Mouse (Mus musculus): ENCODE data around the gene Lrrc20. TPM values are rescaled to one million over a fixed set of nuclear protein-coding genes. Genes with fewer than 3 reads are reported as not detected.

Gene Lrrc20
- polyA plus RNA-seq, 1 experiment from 2014 or later = 5.1 TPM

DNA sequence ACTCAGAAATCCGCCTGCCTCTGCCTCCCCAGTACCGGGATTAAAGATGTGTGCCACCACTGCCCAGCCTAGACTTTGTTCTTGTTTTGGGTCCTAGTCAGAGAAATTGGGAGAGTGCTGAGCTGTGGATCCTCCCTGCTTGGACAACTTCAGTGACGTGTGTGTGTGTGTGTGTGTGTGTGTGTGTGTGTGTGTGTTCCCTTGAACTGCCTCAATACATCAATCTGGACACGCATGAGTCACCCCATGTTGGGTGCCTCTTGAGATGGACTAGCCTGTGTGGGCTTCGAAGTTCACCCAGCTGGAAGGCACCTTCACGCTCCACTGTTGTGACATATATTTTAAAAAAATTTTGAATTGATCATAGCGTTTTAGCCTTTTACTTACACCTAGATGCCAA lies 7.2 kb downstream of the Lrrc20 start:
- H3K4me2 ChIP-seq (ENCODE audit: low read depth, low read length) = no peak overlapping the region
- no peak overlapping the region for H3K4me3 ChIP-seq (ENCODE audit: low read depth, low read length)
- peaks cover 3% of the 10 kb centered on the region; the same call in 1 of the 2 replicates for H3K4me1 ChIP-seq (ENCODE audit: control insufficient read depth, low read depth, low read length)
- H3K27ac ChIP-seq (ENCODE audit: low read length) = no peak overlapping the region
- no peak overlapping the region for H3K9ac ChIP-seq (ENCODE audit: low read depth, low read length)
- H3K27me3 ChIP-seq (ENCODE audit: control insufficient read depth, insufficient read depth, low read depth, low read length) = no peaks in the 10 kb centered on the region
- H3K36me3 ChIP-seq (ENCODE audit: control insufficient read depth, insufficient read depth) = no peaks in the 10 kb centered on the region
- no peaks in the 10 kb centered on the region for H3K9me3 ChIP-seq (replicated peaks; ENCODE audit: control insufficient read depth, low read length)
- 79% methylated on average over 7 of the region's 7 CpGs for WGBS (ENCODE audit: insufficient replicate concordance)
- ATAC-seq (ENCODE audit: low read depth) = no peak

GRCm38 (mm10) chr10:61484801-61485200 lies 9.2 kb downstream of the Lrrc20 start:
- Histone ChIP-seq H3K4me1 (ENCODE audit: control insufficient read depth, low read depth, low read length) (peaks cover 7% of the 10 kb centered on the region), H3K4me3 (ENCODE audit: low read depth, low read length) (no peak overlapping the region), H3K4me2 (ENCODE audit: low read depth, low read length) (no peak overlapping the region), H3K9ac (ENCODE audit: low read depth, low read length) (no peak overlapping the region), H3K36me3 (ENCODE audit: control insufficient read depth, insufficient read depth) (no peaks in the 10 kb centered on the region), H3K27me3 (ENCODE audit: control insufficient read depth, insufficient read depth, low read depth, low read length) (no peaks in the 10 kb centered on the region), H3K27ac (ENCODE audit: low read length) (no peak overlapping the region), H3K9me3 (replicated peaks; ENCODE audit: control insufficient read depth, low read length) (no peaks in the 10 kb centered on the region)
- 73% methylated on average over 11 of the region's 11 CpGs for WGBS (ENCODE audit: insufficient replicate concordance)
- ATAC-seq (ENCODE audit: low read depth) = no peak

GRCm38 (mm10) chr10:61486551-61487339 lies 11.1 kb downstream of the Lrrc20 start:
- H3K4me3 ChIP-seq (ENCODE audit: low read depth, low read length) = no peak overlapping the region
- no peaks in the 10 kb centered on the region for H3K27me3 ChIP-seq (ENCODE audit: control insufficient read depth, insufficient read depth, low read depth, low read length)
- no peaks in the 10 kb centered on the region for H3K36me3 ChIP-seq (ENCODE audit: control insufficient read depth, insufficient read depth)
- H3K4me1 ChIP-seq (ENCODE audit: control insufficient read depth, low read depth, low read length) = peaks cover 19% of the 10 kb centered on the region
- peak overlapping the region; percentile 23; the same call in 1 of the 2 replicates for H3K27ac ChIP-seq (ENCODE audit: low read length)
- WGBS (ENCODE audit: insufficient replicate concordance) = 73% methylated on average over 8 of the region's 8 CpGs
- H3K4me2 ChIP-seq (ENCODE audit: low read depth, low read length) = no peak overlapping the region
- no peaks in the 10 kb centered on the region for H3K9me3 ChIP-seq (replicated peaks; ENCODE audit: control insufficient read depth, low read length)
- H3K9ac ChIP-seq (ENCODE audit: low read depth, low read length) = no peak overlapping the region
- ATAC-seq (ENCODE audit: low read depth) = peak; percentile 33; the same call in 1 of the 2 replicates

DNA sequence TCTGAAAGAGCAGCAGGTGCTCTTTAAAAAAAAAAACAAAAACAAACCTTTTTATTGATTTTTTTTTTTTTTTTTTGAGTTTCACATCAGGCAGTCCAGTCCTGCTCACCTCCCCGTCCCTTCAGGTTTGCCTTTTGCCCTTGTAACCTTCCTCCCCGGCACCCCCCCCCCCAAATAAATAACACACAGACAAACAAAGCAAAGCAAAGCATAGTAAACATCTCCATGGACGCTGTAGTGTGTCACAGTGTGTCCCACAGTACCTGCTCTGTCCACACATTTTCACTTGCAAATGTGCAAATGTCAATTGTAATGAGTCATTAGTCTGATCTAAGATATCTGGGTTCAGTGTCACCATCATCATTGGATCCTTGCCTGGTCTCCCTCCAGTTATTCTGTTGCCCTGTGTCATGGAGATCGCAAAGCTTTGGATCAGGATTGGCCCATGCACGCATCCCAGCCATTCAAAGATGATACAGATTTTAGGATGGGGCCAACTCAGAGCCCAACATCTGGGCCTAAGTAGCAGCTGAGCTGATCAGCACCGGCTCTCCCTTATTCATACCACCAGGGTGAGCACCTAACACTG lies 13.0 kb downstream of the Lrrc20 start:
- Histone ChIP-seq H3K27me3 (ENCODE audit: control insufficient read depth, insufficient read depth, low read depth, low read length) (no peaks in the 10 kb centered on the region), H3K36me3 (ENCODE audit: control insufficient read depth, insufficient read depth) (no peaks in the 10 kb centered on the region), H3K4me2 (ENCODE audit: low read depth, low read length) (no peak overlapping the region), H3K9me3 (replicated peaks; ENCODE audit: control insufficient read depth, low read length) (no peaks in the 10 kb centered on the region), H3K9ac (ENCODE audit: low read depth, low read length) (no peak overlapping the region), H3K4me1 (ENCODE audit: control insufficient read depth, low read depth, low read length) (peaks cover 25% of the 10 kb centered on the region), H3K27ac (ENCODE audit: low read length) (no peak overlapping the region; the same call in 1 of the 2 replicates), H3K4me3 (ENCODE audit: low read depth, low read length) (no peak overlapping the region)
- no peak for ATAC-seq (ENCODE audit: low read depth)
- WGBS (ENCODE audit: insufficient replicate concordance) = 64% methylated on average over 6 of the region's 6 CpGs

DNA sequence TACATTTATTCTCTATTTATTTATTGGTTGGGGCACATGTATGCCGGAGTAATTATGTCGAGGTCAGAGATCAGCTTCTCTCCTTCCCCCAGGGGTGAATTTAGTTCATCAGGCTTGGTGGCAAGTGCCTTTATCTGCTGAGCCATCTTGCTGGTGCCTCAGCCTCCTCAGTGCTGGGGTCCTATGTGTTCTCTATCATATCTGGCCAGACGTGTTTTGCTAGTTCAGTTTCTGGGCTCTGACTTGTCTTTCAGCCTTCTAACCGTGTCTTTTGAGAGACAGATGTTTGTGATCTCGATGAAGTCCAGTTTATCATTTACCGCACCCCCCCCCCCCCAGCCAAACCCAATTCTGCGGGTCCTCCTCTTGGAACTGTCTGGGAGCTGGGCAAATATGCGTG lies 16.0 kb downstream of the Lrrc20 start:
- Histone ChIP-seq H3K27ac (ENCODE audit: low read length) (peak overlapping the region; percentile 84), H3K36me3 (ENCODE audit: control insufficient read depth, insufficient read depth) (no peaks in the 10 kb centered on the region), H3K4me3 (ENCODE audit: low read depth, low read length) (peak overlapping the region; percentile 38), H3K9ac (ENCODE audit: low read depth, low read length) (peak overlapping the region; percentile 36), H3K9me3 (replicated peaks; ENCODE audit: control insufficient read depth, low read length) (no peaks in the 10 kb centered on the region), H3K27me3 (ENCODE audit: control insufficient read depth, insufficient read depth, low read depth, low read length) (no peaks in the 10 kb centered on the region), H3K4me2 (ENCODE audit: low read depth, low read length) (peak overlapping the region; percentile 62), H3K4me1 (ENCODE audit: control insufficient read depth, low read depth, low read length) (peaks cover 24% of the 10 kb centered on the region)
- ATAC-seq (ENCODE audit: low read depth) = peak; percentile 82
- WGBS (ENCODE audit: insufficient replicate concordance) = 3% methylated on average over 8 of the region's 8 CpGs

DNA sequence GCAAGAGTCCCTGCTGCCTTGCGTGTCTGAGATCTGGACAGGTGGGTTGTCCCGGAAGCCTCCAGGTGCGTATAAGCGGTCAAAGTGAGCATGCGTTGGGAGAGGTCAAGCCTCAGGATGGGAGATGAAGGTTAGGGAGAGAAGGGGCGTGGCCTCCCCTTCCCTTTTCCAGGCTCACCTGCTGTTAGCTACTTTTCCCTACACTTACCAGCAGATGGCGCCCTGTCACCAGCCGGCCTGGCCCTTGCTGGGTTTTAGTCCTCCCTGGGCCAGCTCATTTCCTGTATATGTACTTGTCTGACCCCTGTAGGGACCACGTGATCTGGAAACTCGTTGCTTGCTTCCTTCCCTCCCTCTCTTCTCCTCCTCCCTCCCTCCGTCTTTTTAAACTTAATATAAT lies 16.4 kb downstream of the Lrrc20 start:
- Histone ChIP-seq H3K27ac (ENCODE audit: low read length) (peak overlapping the region; percentile 84), H3K9me3 (replicated peaks; ENCODE audit: control insufficient read depth, low read length) (no peaks in the 10 kb centered on the region), H3K4me2 (ENCODE audit: low read depth, low read length) (peak overlapping the region; percentile 62), H3K36me3 (ENCODE audit: control insufficient read depth, insufficient read depth) (no peaks in the 10 kb centered on the region), H3K9ac (ENCODE audit: low read depth, low read length) (peak overlapping the region; percentile 36), H3K4me1 (ENCODE audit: control insufficient read depth, low read depth, low read length) (peaks cover 23% of the 10 kb centered on the region), H3K4me3 (ENCODE audit: low read depth, low read length) (peak overlapping the region; percentile 38), H3K27me3 (ENCODE audit: control insufficient read depth, insufficient read depth, low read depth, low read length) (no peaks in the 10 kb centered on the region)
- ATAC-seq (ENCODE audit: low read depth) = peak; percentile 82
- WGBS (ENCODE audit: insufficient replicate concordance) = 6% methylated on average over 11 of the region's 11 CpGs

- Histone ChIP-seq H3K9me3 (replicated peaks; ENCODE audit: control insufficient read depth, low read length) (no peaks in the 10 kb centered on the region), H3K4me2 (ENCODE audit: low read depth, low read length) (no peak overlapping the region), H3K27me3 (ENCODE audit: control insufficient read depth, insufficient read depth, low read depth, low read length) (no peaks in the 10 kb centered on the region), H3K4me1 (ENCODE audit: control insufficient read depth, low read depth, low read length) (peaks cover 16% of the 10 kb centered on the region), H3K27ac (ENCODE audit: low read length) (no peak overlapping the region), H3K9ac (ENCODE audit: low read depth, low read length) (no peak overlapping the region), H3K36me3 (ENCODE audit: control insufficient read depth, insufficient read depth) (no peaks in the 10 kb centered on the region), H3K4me3 (ENCODE audit: low read depth, low read length) (no peak overlapping the region)
- WGBS (ENCODE audit: insufficient replicate concordance) = 55% methylated on average over 4 of the region's 4 CpGs
- ATAC-seq (ENCODE audit: low read depth) = no peak
Measured at GRCm38 (mm10) chr10:61495461-61495860, 19.9 kb downstream of the Lrrc20 start.

DNA sequence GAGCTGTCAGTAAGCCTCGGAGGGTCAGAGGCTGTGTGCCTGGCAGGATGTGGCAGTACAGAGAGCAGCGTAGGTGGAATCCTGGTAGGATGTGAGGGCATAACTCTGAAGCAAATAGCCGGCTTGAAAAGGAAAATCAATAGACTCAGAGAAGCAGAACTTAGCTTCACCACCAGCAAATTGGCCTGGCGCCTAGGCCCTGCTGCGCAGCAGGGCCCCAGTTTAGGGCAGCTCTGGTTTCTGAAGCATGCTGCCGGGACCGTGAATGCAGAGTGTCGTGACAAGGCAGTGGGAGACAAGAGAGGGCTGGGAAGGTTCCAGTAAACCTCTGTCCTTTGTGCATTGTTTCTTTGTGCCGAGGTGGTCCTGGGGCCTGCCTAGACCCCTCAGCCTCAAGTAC lies 20.6 kb downstream of the Lrrc20 start:
- 72% methylated on average over 9 of the region's 9 CpGs for WGBS (ENCODE audit: insufficient replicate concordance)
- H3K27ac ChIP-seq (ENCODE audit: low read length) = no peak overlapping the region
- no peak overlapping the region for H3K4me3 ChIP-seq (ENCODE audit: low read depth, low read length)
- no peak for ATAC-seq (ENCODE audit: low read depth)
- no peak overlapping the region for H3K9ac ChIP-seq (ENCODE audit: low read depth, low read length)
- H3K36me3 ChIP-seq (ENCODE audit: control insufficient read depth, insufficient read depth) = no peaks in the 10 kb centered on the region
- H3K27me3 ChIP-seq (ENCODE audit: control insufficient read depth, insufficient read depth, low read depth, low read length) = no peaks in the 10 kb centered on the region
- peaks cover 11% of the 10 kb centered on the region for H3K4me1 ChIP-seq (ENCODE audit: control insufficient read depth, low read depth, low read length)
- H3K4me2 ChIP-seq (ENCODE audit: low read depth, low read length) = no peak overlapping the region
- no peaks in the 10 kb centered on the region for H3K9me3 ChIP-seq (replicated peaks; ENCODE audit: control insufficient read depth, low read length)
